In the genomic region with DNA sequence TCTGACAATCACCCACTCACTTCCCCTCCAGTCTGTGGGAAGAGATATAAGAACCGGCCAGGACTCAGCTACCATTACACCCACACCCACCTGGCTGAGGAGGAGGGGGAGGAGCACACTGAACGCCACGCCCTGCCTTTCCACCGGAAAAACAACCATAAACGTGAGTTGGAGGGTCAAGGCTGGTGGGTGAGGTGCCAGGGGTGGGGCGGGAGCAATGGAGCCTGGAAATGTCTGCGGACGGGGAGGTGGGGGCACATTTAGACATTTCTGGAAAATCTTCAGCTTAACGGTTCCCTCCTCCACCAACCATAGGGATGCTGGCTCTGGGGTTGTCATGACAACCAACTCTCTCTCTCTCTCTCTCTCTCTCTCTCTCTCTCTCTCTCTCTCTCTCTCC, we compare ENCODE assay signal across 11 mouse cellular contexts. TPM values are rescaled to one million over a fixed set of nuclear protein-coding genes. Genes with fewer than 3 reads are reported as not detected.
DNase-seq lines count a peak whose midpoint lies in the region; ATAC-seq and TF ChIP-seq lines count a peak whose summit lies in the region.
"Had no signal": no experiment of that assay in that cellular context is flagged by ENCODE, and none has a peak within 500 bp of the region (broad histone marks: within the 10 kb centered on the region; RNA-seq: fewer than 3 reads in every experiment).

No protein-coding gene starts in this region.

- H3K9me3 ChIP-seq in forebrain, embryonic 10.5 days, result no peaks in the 10 kb centered on the region
- H3K9me3 ChIP-seq in forebrain, embryonic 11.5 days (ENCODE audit: control insufficient read depth, low read length), result no peaks in the 10 kb centered on the region
- H3K9me3 ChIP-seq in hindbrain, postnatal 0 days (ENCODE audit: low read length), result no peaks in the 10 kb centered on the region
- H3K9me3 ChIP-seq in kidney, embryonic 14.5 days (ENCODE audit: control insufficient read depth, low read length), result no peaks in the 10 kb centered on the region

- no peak overlapping the region for H3K4me2 ChIP-seq in forebrain, embryonic 11.5 days (ENCODE audit: low read depth, low read length, severe bottlenecking)
- peak overlapping the region; percentile 34; the same call in 1 of the 2 replicates for H3K4me2 ChIP-seq in hindbrain, postnatal 0 days (ENCODE audit: low read depth, low read length)
- H3K4me2 ChIP-seq in kidney, embryonic 14.5 days (replicated peaks; ENCODE audit: low read depth, low read length), result no peak overlapping the region

- peaks cover 61% of the 10 kb centered on the region for H3K36me3 ChIP-seq in forebrain, embryonic 10.5 days (replicated peaks)
- H3K36me3 ChIP-seq in forebrain, embryonic 11.5 days (ENCODE audit: control insufficient read depth, insufficient read depth, low read length), result peaks cover 3% of the 10 kb centered on the region; the same call in 1 of the 2 replicates
- no peaks in the 10 kb centered on the region for H3K36me3 ChIP-seq in testis, adult 2 months (ENCODE audit: control insufficient read depth, insufficient read depth, low read length)
- H3K36me3 ChIP-seq in hindbrain, postnatal 0 days (ENCODE audit: insufficient read depth, low read length), result no peaks in the 10 kb centered on the region
- H3K36me3 ChIP-seq in kidney, embryonic 14.5 days (ENCODE audit: control insufficient read depth, insufficient read depth, low read length), result no peaks in the 10 kb centered on the region

- peaks cover 83% of the 10 kb centered on the region for H3K4me1 ChIP-seq in forebrain, embryonic 10.5 days
- peaks cover 35% of the 10 kb centered on the region for H3K4me1 ChIP-seq in forebrain, embryonic 11.5 days (replicated peaks; ENCODE audit: control insufficient read depth, insufficient read depth, low read length)
- peaks cover 29% of the 10 kb centered on the region for H3K4me1 ChIP-seq in testis, adult 2 months (ENCODE audit: control insufficient read depth, insufficient read depth, low read length)
- peaks cover 42% of the 10 kb centered on the region for H3K4me1 ChIP-seq in hindbrain, postnatal 0 days (ENCODE audit: insufficient read depth, low read length)
- H3K4me1 ChIP-seq in kidney, embryonic 14.5 days (ENCODE audit: control insufficient read depth, insufficient read depth, low read length), result peaks cover 21% of the 10 kb centered on the region

- DNase-seq in forebrain, embryonic 10.5 days (ENCODE audit: extremely low spot score, low spot score), result no peak
- no peak for DNase-seq in forebrain, embryonic 11.5 days (ENCODE audit: low spot score)
- DNase-seq in testis, postnatal 10 days (ENCODE audit: low spot score), result no peak
- peak; percentile 68 for DNase-seq in hindbrain, postnatal 0 days (ENCODE audit: low spot score)
- peak; percentile 68 to 74 for DNase-seq in right cerebral cortex, postnatal 10 days (ENCODE audit: low spot score in 2 of 2)
- no peak for DNase-seq in kidney, adult 9 months
- DNase-seq: heart, adult 2 months; lung, postnatal 4 days had no signal

- TF ChIP-seq POLR2A in testis, adult 2 months (IDR thresholded peaks at IDR 0.05; ENCODE audit: control insufficient read depth, low read depth, low read length), result no peak

- 29% methylated on average over 9 of the region's 9 CpGs for WGBS in forebrain, embryonic 10.5 days
- WGBS in forebrain, embryonic 11.5 days, result 24% methylated on average over 9 of the region's 9 CpGs
- WGBS in hindbrain, postnatal 0 days, result 21% methylated on average over 9 of the region's 9 CpGs
- WGBS in kidney, embryonic 14.5 days, result 27% methylated on average over 9 of the region's 9 CpGs

- H3K27ac ChIP-seq in forebrain, embryonic 10.5 days, result peak overlapping the region; percentile 48; the same call in 1 of the 2 replicates
- H3K27ac ChIP-seq in forebrain, embryonic 11.5 days (ENCODE audit: low read depth, low read length), result no peak overlapping the region
- H3K27ac ChIP-seq in testis, adult 2 months (ENCODE audit: control insufficient read depth, insufficient read depth, low read depth, low read length), result no peak overlapping the region
- H3K27ac ChIP-seq in hindbrain, postnatal 0 days, result peak overlapping the region; percentile 45; the same call in 1 of the 2 replicates
- no peak overlapping the region for H3K27ac ChIP-seq in kidney, embryonic 14.5 days (ENCODE audit: low read depth, low read length)
- H3K27ac ChIP-seq: heart, adult 2 months had no signal

- H3K4me3 ChIP-seq in forebrain, embryonic 10.5 days, result no peak overlapping the region
- no peak overlapping the region for H3K4me3 ChIP-seq in forebrain, embryonic 11.5 days (ENCODE audit: low read depth, low read length)
- H3K4me3 ChIP-seq in testis, adult 2 months (ENCODE audit: control insufficient read depth, low read depth, low read length), result peak overlapping the region; percentile 31; the same call in 1 of the 2 replicates
- no peak overlapping the region for H3K4me3 ChIP-seq in hindbrain, postnatal 0 days (ENCODE audit: low read length)
- H3K4me3 ChIP-seq in kidney, embryonic 14.5 days (ENCODE audit: low read length), result no peak overlapping the region
- H3K4me3 ChIP-seq: heart, adult 2 months had no signal

- peaks cover 35% of the 10 kb centered on the region for H3K27me3 ChIP-seq in forebrain, embryonic 10.5 days (ENCODE audit: poor library complexity, severe bottlenecking)
- H3K27me3 ChIP-seq in forebrain, embryonic 11.5 days (ENCODE audit: control insufficient read depth, insufficient read depth, low read length), result no peaks in the 10 kb centered on the region
- no peaks in the 10 kb centered on the region for H3K27me3 ChIP-seq in testis, adult 2 months (ENCODE audit: control insufficient read depth, insufficient read depth, low read length)
- no peaks in the 10 kb centered on the region for H3K27me3 ChIP-seq in hindbrain, postnatal 0 days (ENCODE audit: insufficient read depth, low read length)
- peaks cover 9% of the 10 kb centered on the region; the same call in 1 of the 2 replicates for H3K27me3 ChIP-seq in kidney, embryonic 14.5 days (ENCODE audit: control insufficient read depth, insufficient read depth, low read length)

- ATAC-seq in forebrain, embryonic 11.5 days (replicated peaks; ENCODE audit: low FRiP score), result no peak
- no peak for ATAC-seq in hindbrain, postnatal 0 days
- ATAC-seq in kidney, embryonic 14.5 days (ENCODE audit: low FRiP score, low TSS enrichment), result no peak
- ATAC-seq: intestine, embryonic 16.5 days had no signal

- H3K9ac ChIP-seq in forebrain, embryonic 11.5 days (ENCODE audit: low read length), result no peak overlapping the region
- H3K9ac ChIP-seq in hindbrain, postnatal 0 days (replicated peaks; ENCODE audit: low read length), result 0 out of 2 replicates have a peak overlapping the region, but pooled peaks have one; percentile 2
- no peak overlapping the region for H3K9ac ChIP-seq in kidney, embryonic 14.5 days (ENCODE audit: low read depth, low read length)

- TF ChIP-seq CTCF in testis, adult 2 months (IDR thresholded peaks at IDR 0.05; ENCODE audit: control insufficient read depth, insufficient read depth, insufficient replicate concordance, low read depth, low read length), result no peak
- TF ChIP-seq CTCF in hindbrain, postnatal 0 days (IDR thresholded peaks at IDR 0.05; ENCODE audit: low read depth), result no peak

RNA-seq across cellular contexts. Expression of a gene that starts 9.3 kb away (rescaled TPM):
- polyA plus RNA-seq in forebrain, embryonic 10.5 days (2016; fragmentation: Nextera tagmentation; extraction: Ambion mirVana), result 39.1 and 42.7 TPM in 2 replicates
- 76.0 and 88.3 TPM in 2 replicates for polyA plus RNA-seq in forebrain, embryonic 11.5 days (2014; fragmentation: Nextera tagmentation; extraction: Ambion mirVana)
- 8.0 and 8.6 TPM in 2 replicates for polyA plus RNA-seq in testis, adult 2 months (2012; rRNA removed)
- total RNA-seq in hindbrain, postnatal 0 days (2014; rRNA removed), result 131 and 158 TPM in 2 replicates
- polyA plus RNA-seq in hindbrain, postnatal 0 days (2015; fragmentation: Nextera tagmentation; extraction: Ambion mirVana), result 105 and 111 TPM in 2 replicates
- 4.5 and 5.5 TPM in 2 replicates for polyA plus RNA-seq in kidney, embryonic 14.5 days (2014; fragmentation: Nextera tagmentation; extraction: Ambion mirVana)

RNA-seq across cellular contexts. Expression of a gene that starts 23.9 kb away (rescaled TPM):
- polyA plus RNA-seq in forebrain, embryonic 10.5 days (2016; fragmentation: Nextera tagmentation; extraction: Ambion mirVana), result 7.4 and 8.7 TPM in 2 replicates
- polyA plus RNA-seq in forebrain, embryonic 11.5 days (2014; fragmentation: Nextera tagmentation; extraction: Ambion mirVana), result 12.5 and 13.3 TPM in 2 replicates
- polyA plus RNA-seq in testis, adult 2 months (2012; rRNA removed), result 11.3 and 11.9 TPM in 2 replicates
- total RNA-seq in hindbrain, postnatal 0 days (2014; rRNA removed), result 3.4 and 8.4 TPM in 2 replicates
- polyA plus RNA-seq in hindbrain, postnatal 0 days (2015; fragmentation: Nextera tagmentation; extraction: Ambion mirVana), result 3.2 and 3.4 TPM in 2 replicates
- polyA plus RNA-seq in kidney, embryonic 14.5 days (2014; fragmentation: Nextera tagmentation; extraction: Ambion mirVana), result 19.3 and 27.7 TPM in 2 replicates

RNA-seq across cellular contexts. Expression of a gene that starts 31.3 kb away (rescaled TPM):
- 44.2 and 50.8 TPM in 2 replicates for polyA plus RNA-seq in forebrain, embryonic 10.5 days (2016; fragmentation: Nextera tagmentation; extraction: Ambion mirVana)
- polyA plus RNA-seq in forebrain, embryonic 11.5 days (2014; fragmentation: Nextera tagmentation; extraction: Ambion mirVana), result 36.1 and 43.5 TPM in 2 replicates
- 146 and 160 TPM in 2 replicates for polyA plus RNA-seq in testis, adult 2 months (2012; rRNA removed)
- 33.4 and 38.6 TPM in 2 replicates for total RNA-seq in hindbrain, postnatal 0 days (2014; rRNA removed)
- 123 and 133 TPM in 2 replicates for polyA plus RNA-seq in hindbrain, postnatal 0 days (2015; fragmentation: Nextera tagmentation; extraction: Ambion mirVana)
- 198 and 239 TPM in 2 replicates for polyA plus RNA-seq in kidney, embryonic 14.5 days (2014; fragmentation: Nextera tagmentation; extraction: Ambion mirVana)

Comparison
In these comparisons a context has a peak if more than half of its experiments do, and no peak if none do; other contexts are left out.
1. H3K27ac ChIP-seq: peak in forebrain, embryonic 10.5 days (single experiment) and hindbrain, postnatal 0 days (single experiment); none in forebrain, embryonic 11.5 days (single experiment), testis, adult 2 months (single experiment) and kidney, embryonic 14.5 days (single experiment).
2. DNase-seq: peak in hindbrain, postnatal 0 days (single experiment) and right cerebral cortex, postnatal 10 days (2 of 2); none in forebrain, embryonic 10.5 days (single experiment), forebrain, embryonic 11.5 days (single experiment), testis, postnatal 10 days (single experiment) and kidney, adult 9 months (single experiment).